Mouse (Mus musculus) erythroid progenitor cell, adult 5-6 weeks (primary cell): ENCODE measurements around the gene AC124502.3. TPM values are rescaled to one million over a fixed set of nuclear protein-coding genes. Genes with fewer than 3 reads are reported as not detected.

Experiments used
- ATAC-seq: replicated peaks from 2 replicates; pipeline ENCODE4 v1.8.0; 2016; ENCODE audit warnings: moderate number of reproducible peaks, mild to moderate bottlenecking, moderate TSS enrichment, inconsistent platforms; ENCODE audit not compliant: poor library complexity, low FRiP score, severe bottlenecking
- total RNA-seq, 2 experiments: library from RNA; stranded (forward) in 1 of 2; stranded (reverse) in 1 of 2; fragments of 150-400 nt in 1 of 2; fragments of 186-747, 209-891 nt in 1 of 2; gene quantifications; 2 replicates each; pipeline versions ENCODE4 v1.2.3 to v1.2.4; 2015 to 2017; ENCODE audit warnings: low replicate concordance in 2 of 2

AC124502.3 gene
- total RNA-seq, 2 experiments from 2014 or later: 1.3 TPM; not detected in 1

DNA sequence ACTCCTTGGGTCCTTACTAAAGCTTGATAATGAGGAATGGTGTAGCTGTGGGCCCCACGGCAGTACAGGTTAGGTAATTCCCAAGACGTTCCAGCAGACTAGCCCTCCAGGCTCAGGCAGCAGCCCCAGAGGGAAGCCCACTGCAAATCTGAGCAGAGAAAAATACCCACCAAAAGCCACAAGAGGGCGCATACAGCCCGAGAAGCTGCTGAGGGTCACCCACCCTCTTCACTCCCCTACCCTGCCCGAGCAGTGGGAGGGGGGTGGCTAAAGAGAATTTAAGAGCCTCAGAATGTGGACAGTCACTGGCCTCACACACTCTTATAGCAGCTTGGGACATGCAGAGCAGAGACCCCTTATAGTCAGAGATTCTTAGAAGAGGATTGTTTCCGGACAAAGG, 17.6 kb downstream of the AC124502.3 start:
- ATAC-seq: no peak

DNA sequence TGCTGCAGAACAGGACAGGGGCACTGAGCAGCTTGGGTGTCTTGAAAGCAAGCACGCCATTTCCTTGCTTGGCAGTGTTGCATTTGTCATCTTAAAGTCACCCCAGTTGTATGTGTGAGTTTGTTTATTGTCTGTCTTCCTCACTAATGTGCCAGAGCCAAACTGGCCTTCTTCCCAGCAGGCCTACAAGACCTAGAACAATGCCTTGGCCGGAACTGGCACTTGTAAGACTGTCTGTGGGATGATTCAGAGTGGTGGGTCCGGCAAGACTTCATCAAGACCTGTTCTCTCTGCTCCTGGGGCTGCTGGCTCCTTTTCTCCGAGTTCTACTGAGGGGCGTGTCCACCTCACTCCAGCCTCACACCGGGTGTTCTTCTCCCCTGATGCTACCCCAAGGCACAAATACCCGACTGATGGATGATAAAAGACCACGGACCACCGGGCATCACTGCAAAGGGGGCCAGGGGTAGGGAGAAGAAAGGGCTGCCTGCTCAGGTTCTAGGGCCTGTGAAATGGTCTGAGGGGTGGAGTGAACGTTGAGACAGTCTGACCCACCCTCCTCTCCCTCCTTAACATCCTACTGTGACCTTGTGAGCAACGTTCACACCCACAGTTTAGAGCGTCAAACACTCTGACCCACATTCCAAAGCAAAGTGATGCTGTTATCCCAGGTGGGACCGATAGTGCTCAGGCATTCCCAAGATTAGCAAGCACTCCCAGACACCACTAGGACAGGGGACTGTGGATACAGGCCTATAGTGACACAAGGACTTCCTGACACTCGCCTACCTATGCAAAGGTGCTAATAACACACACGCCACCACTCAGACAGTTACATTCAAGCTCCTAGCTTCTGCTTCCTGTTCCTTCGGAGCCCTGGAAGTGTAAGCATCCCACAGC, 19.4 kb downstream of the AC124502.3 start:
- ATAC-seq: no peak

DNA sequence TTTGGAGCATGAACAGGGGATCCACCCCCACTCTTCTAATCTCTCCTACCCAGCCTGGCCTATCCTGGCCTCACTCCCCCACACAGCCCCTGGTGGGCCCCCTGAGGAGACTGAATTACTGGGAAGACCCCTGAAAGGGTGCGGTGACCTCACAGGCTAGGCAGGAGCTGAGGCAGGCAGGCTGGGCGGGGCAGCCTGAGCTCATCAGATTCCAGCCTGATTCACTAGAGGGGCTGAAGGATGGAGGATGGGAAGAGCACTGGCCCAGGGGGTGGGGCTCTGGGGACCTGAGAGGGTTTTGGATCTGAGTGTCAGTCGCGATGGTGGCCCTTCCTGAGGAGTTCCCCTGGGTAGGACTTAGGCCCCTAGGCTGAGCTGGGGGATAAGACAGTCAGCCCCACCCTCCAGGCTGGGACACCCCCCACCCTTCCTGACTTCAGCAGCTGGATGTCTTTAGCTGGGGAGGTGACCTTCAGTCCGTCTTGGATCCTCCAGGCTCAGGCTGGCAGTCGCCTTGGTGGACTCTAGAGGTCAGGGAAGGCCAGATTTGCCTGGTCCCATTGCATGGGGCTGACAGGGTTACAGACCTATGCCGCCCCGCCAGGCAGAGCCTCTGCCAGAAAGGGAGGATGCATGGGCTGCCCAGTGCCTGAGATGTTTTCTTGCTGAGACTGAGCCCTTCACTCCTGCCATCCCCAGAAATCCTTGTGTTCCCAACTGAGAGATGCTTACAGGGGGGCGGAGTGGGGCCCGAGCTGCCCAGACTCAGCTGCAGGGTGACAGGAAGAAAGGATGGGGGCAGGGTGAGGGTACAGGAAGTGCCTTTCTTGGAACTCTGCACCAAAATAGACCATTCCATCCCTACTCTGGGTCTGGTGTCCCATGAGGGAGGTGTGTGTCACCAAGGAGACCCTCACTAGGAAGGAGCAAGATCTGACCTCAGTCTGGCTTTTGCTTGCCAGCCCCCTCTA, 20.4 kb downstream of the AC124502.3 start:
- ATAC-seq: no peak

DNA sequence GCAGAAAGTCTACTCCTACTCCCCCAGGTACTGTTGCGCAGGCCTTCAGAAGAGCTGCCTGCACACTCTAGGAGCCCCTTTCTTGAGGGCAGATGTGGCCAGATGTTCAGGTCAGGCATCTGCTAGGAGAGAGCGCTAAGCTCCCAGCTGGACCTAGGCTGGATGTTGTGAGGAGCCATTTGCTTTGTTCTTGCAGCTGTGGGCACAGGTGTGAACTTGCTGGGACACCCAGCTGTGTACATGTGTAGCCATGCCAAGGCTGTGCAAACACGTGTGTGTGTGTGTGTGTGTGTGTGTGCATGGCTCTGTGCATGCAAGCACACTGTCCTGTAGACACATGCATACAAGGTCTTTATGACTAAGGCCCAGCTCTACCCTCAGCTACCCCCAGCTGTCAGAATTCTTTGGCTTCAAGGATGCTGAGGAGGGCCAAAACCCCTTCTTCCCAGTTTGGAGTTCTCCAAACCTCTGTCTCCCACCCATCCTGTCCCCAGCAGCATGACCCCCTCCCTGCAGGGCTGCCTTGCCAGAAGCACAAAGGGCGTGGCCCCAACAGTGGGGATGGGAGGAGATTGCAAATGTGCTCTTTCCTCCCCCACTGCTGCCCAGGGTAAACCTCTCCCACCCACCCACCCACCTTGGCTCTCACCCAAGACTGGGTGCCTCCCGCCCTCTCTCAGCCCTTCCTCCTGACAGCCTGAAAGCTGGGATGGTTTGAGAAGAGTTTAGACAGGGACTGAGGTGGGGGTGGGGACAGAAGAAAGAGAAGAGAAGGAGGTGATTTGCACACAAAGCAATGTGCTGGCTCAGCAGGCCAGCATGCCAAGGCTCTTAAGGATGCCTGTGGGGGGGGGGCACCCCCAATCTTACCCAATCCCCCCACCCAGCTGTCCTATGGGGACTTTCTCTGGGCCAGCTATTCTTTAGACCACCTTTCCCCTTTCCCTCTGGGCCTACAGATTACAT, 22.0 kb downstream of the AC124502.3 start:
- no peak for ATAC-seq

DNA sequence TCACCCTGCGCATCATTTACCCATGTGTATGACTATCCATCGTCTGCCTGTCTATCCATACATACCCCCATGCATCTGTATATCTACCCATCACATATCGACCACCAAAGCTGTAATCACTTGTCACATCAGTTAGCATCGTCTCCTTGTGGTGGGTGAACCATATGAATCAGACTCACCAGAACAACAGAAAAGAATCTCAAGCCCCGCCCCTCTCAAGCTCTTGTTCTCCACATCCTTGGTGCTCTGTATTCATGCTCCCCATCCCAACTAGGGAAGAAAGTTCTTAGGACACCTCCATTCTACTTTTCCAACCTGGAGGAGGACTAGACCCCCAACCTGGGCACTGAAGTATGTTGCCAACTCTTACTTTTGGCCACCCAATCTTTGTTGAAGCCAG, 23.4 kb downstream of the AC124502.3 start:
- ATAC-seq: no peak

DNA sequence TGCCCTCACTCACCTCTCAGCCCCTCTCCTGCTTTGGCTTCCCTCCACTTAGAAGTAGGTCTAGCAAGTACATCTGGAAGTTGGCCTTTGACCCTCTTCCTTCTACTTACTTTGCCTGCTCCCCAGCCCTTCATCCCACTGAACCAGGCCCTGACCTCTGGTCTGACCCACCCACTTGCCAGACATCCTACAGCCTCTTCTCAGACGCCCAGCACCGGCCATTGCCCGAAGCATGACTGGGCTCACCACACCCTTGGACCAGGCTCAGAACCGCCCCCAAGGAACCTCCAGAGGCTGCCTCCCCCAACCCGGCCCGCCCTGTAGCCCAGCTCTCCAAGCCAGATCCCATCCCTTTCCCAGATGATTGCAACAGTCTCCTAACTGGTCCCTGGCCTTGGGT, 23.8 kb downstream of the AC124502.3 start:
- ATAC-seq: no peak

DNA sequence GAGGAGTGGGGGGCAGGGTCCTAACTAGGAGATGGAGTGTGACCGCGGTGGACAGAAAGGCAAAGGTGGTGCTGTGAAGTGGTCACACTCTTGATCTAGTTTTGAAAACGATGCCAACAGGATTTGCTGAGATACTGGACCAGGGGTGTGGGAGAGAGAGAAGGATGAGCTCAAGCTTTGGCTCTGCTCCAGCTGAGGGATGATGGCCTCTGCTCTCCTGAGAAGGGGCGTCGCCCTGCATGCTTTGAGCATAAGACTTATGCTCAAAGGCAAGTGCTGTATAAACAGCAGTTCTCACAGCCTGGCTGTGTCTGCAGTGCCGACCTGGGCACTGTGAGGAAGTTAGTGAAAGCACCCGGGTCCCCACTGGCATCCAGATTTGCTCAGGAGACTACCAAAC, 26.4 kb downstream of the AC124502.3 start:
- no peak for ATAC-seq

DNA sequence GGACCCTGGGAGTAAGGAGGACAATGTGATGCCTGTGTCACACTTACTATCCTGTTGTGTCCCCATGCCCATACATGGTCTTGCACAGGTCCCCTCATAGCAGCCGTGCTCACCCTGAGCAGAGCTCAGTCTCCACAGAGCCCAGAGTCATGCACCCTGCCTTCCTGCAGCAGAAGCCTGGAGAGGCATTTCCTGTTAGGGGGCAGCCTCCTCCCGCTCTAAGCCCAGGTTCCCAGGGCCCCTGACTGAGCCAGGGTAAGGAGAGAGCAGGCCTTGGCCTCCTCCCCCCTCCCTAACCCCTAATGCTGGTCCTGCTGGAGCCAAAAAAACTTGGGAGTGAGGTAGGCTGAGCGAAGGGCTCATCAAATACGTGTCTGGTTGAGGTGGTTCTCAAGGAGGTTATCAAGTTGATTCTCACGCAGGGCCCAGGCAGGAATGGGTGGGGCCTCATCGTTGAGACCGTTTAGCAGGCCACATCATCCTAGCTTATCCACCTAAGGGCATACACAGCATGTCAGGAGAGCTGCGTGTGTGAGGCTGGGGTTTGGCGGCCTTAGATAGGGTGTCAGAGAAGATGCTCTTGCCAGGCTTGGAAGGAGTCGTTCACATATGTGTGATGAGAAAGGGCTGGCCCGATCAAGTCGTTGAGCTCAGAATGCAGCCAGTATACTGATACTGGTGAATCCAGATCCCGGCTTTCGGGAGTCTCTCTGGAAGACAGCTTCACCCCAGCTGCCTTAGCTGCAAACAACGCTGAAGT, 28.5 kb downstream of the AC124502.3 start:
- ATAC-seq: peak; percentile 64

DNA sequence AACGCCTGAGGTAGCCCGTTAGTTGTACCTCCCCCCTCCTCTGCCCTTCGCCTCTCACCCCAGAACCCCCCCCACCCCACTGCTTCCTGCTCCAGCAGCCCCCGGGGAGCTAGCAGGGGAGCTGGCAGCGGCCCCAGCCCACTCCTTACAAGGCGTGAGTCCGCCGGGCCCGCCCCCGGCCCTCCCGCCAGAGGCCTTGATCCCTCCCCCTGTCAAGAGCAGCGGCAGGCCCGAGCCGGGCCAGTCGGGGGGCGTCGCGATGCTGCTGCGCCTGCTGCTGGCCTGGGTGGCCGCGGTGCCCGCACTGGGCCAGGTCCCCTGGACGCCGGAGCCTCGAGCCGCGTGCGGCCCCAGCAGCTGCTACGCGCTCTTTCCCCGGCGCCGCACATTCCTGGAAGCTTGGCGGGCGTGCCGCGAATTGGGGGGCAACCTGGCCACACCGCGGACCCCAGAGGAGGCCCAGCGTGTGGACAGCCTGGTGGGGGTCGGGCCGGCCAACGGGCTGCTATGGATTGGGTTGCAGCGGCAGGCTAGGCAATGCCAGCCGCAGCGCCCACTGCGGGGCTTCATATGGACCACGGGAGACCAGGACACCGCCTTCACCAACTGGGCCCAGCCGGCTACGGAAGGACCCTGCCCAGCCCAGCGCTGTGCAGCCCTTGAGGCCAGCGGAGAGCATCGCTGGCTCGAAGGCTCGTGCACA, 29.3 kb downstream of the AC124502.3 start, which contains the start of gene Cd248:
TSS of gene Cd248 (plus strand) at position 212 of the 703 bp plus-strand sequence.
- ATAC-seq: no peak

DNA sequence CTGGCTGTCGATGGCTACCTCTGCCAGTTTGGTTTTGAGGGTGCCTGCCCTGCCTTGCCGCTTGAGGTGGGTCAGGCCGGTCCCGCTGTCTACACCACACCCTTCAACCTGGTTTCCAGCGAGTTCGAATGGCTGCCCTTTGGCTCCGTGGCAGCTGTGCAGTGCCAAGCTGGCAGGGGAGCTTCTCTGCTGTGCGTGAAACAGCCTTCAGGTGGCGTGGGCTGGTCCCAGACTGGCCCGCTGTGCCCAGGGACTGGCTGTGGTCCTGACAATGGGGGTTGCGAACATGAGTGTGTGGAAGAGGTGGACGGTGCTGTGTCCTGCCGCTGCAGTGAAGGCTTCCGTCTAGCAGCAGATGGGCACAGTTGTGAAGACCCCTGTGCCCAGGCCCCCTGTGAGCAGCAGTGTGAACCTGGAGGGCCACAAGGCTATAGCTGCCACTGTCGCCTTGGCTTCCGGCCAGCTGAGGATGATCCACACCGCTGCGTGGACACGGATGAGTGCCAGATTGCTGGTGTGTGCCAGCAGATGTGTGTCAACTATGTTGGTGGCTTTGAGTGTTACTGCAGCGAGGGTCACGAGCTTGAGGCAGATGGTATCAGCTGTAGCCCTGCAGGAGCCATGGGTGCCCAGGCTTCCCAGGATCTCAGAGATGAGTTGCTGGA, 30.0 kb downstream of the AC124502.3 start:
- no peak for ATAC-seq

DNA sequence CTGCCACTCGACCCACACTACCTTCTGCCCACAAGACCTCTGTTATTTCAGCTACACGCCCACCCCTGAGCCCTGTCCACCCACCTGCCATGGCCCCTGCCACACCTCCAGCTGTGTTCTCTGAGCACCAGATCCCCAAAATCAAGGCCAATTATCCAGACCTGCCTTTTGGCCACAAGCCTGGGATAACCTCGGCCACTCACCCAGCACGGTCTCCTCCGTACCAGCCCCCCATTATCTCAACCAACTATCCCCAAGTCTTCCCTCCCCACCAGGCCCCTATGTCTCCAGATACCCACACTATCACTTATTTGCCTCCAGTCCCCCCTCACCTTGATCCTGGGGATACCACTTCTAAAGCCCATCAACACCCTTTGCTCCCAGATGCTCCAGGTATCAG, 30.8 kb downstream of the AC124502.3 start:
- ATAC-seq: no peak

DNA sequence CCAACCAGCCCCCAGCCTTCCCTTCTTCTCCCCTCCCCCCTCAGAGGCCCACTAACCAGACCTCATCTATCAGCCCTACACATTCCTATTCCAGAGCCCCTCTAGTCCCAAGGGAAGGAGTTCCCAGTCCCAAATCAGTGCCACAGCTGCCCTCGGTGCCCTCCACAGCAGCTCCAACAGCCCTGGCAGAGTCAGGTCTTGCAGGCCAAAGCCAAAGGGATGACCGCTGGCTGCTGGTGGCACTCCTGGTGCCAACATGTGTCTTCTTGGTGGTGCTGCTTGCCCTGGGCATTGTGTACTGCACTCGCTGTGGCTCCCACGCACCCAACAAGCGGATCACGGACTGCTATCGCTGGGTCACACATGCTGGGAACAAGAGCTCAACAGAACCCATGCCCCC, 31.3 kb downstream of the AC124502.3 start:
- no peak for ATAC-seq

DNA sequence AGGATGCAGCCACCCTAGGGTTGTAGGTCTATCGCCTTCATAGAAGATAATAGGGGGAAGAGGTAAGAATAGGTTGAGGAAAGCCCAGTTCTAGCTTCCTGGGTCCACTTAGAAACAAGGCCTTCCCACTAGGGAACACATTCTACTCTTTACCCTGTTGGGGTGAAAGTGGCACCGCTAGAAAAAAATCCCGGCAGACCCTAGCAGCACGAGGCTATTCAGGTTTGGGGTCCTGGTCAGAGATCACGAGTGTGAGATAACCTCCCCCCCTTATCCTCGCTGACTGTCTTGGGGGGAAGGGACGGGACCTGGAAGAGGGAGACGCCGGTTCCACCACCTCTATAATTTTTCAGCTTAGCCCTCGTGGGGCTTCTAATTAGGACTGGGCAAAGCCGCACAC, 32.4 kb downstream of the AC124502.3 start:
- ATAC-seq: no peak

DNA sequence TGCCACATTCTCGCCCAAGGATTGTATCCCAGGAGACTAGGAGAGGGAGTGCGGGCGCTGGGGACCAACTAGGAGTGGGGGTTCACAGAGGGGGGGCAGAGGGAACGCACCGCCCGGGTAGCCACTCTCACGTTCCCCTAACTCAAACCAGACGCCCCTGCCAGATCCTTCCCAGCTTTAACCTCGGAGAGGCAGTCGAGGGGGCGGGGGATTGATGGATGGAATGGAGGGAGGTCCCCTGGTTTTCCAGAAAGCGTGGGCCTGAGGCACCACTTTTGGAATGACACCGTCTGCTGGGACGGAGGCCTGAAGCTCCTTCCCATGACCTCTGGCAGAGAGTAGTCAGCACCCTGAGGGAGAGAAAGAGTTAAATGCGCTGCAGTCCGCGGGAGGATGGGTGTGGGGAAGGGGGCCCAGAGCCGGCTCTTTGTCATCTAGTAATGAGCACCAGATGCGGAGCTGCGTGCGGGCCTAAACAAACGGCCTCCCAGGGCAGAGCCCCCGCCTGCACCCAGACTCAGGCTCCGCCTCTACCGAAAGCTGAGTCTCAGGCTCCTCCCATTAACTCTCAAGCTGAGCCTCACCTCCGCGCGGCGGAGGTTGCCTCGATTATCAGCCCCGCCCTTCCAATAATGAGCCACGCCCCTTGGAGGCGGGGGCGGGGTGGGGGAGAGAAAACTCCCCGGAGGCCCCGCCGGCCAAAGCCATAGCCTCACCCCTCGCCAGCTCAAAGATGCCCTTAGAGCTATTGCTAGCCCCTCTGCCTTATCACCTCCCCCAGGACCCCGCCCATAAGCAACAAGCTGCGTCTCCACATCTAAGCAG, 33.1 kb downstream of the AC124502.3 start:
- peak; percentile 82 for ATAC-seq

DNA sequence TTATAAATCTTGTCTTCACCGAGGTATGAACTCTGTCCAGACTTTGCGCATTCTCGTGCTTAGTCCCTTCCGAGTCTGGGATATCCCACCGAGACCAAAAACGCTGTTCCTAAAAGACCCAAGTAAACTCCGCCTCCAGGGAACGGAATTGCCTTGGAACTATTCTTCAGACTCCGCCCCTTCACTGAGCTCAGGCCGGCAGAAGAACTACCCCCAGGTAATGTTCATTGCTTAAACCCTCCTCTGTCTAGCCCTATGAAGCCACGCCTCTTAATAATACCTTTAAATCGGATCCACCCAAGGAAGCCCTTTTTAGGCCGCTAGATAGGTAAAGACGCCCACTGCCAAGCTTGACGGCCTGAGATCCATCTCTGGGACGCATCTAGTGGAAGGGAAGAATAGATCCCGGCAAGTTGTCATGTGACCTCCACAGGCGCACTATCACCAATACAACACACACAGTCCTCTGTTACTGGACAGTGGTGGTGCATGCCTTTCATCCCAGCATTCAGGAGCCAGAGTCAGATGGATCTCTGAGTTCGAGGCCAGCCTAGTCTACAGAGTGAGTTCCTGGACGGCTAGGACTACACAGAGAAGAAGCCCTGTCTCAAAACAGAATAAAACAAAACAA, 33.8 kb downstream of the AC124502.3 start:
- ATAC-seq: no peak

DNA sequence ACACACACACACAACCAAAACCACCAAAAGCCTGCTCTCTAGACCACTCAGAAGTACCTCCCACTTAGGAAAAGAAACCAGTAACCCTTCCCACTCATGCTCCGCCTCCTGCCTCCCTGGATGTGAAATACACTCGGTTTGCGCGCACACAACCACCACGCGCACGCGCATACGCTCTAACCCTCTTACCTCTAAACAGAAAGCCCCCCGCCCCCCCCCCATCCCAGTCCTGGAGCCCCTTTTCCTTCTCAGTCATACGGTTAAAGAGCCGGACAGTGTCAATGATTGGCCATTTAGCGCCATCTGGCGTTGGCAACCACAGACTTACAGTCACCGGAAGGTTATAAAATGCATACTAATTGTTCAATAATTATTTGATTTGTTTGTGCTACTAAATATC, 34.3 kb downstream of the AC124502.3 start:
- ATAC-seq: no peak
